Mouse (Mus musculus) erythroblast, adult 5-6 weeks (primary cell): Measurements from ENCODE around the gene Strn4. TPM values are rescaled to one million over a fixed set of nuclear protein-coding genes. Genes with fewer than 3 reads are reported as not detected.
A peak's percentile ranks its signal among the peaks of the same experiment; 100 is the strongest.

Source experiments
- ATAC-seq: replicated peaks from 2 replicates; pipeline ENCODE4 v1.8.0; 2016; ENCODE audit warnings: moderate number of reproducible peaks, mild to moderate bottlenecking, moderate TSS enrichment, inconsistent platforms; ENCODE audit not compliant: poor library complexity, low FRiP score, severe bottlenecking
- total RNA-seq, 2 experiments: library from RNA; stranded (forward) in 1 of 2; stranded (reverse) in 1 of 2; fragments of 150-400 nt in 1 of 2; fragments of 200-764, 138-1000 nt in 1 of 2; gene quantifications; 2 replicates each; pipeline versions ENCODE4 v1.2.3 to v1.2.4; 2015 to 2017; ENCODE audit warnings: low replicate concordance in 2 of 2

Strn4 gene
- total RNA-seq, 2 experiments from 2014 or later, result 21.5 to 34.3 TPM

DNA sequence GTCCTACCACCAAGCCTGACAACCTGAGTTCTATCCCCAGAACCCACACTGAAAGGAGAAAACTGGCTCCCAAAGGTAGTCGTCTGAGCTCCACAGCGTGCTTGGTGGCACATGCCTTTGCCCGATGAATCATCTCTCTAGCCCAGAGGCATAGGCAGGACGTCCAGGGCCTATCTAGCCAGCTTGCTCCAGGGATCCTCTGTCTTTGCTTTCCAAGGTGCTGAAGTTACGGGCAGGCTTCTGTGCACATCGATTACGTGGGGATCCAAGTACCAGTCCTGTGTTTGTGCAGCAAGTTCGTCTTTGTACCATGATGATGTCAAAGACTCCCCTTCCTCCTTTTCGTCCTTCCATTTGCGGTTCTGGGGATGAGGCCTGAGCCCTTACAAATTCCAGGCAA lies 55.9 kb downstream of the Strn4 start:
- no peak for ATAC-seq

- no peak for ATAC-seq
These were observed 56.8 kb downstream of the Strn4 start for GRCm38 (mm10) chr7:16872478-16872877.

DNA sequence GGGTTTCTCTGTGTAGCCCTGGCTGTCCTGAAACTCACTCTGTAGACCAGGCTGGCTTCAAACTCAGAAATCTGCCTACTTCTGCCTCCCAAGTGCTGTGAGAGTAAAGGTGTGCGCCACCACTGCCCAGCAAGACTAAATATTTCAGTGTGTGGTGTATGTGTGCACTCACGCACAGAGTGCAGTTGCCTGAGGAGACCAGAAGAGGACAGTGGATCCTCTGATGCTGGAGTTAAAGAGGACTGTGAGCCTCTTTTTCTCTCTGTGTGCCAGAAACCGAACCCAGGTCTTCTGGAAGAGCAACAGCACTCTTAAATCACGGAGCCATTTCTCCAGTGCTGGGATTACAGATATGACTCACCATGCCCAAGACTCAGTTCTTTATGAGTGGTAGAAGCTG lies 57.7 kb downstream of the Strn4 start:
- ATAC-seq, result no peak

GRCm38 (mm10) chr7:16874190-16874589 lies 58.5 kb downstream of the Strn4 start:
- peak; percentile 72 for ATAC-seq

GRCm38 (mm10) chr7:16874756-16875309 lies 59.1 kb downstream of the Strn4 start:
- peak; percentile 94 for ATAC-seq

DNA sequence AGATGAGACGGTGACA lies 59.4 kb downstream of the Strn4 start, which contains the start of gene Dact3:
Gene Dact3 (plus strand): TSS at position 8 of the 16 bp plus-strand sequence.
- ATAC-seq, result no peak

- ATAC-seq, result no peak
These were observed 59.6 kb downstream of the Strn4 start for GRCm38 (mm10) chr7:16875326-16875725.

GRCm38 (mm10) chr7:16876006-16876405 lies 60.3 kb downstream of the Strn4 start:
- no peak for ATAC-seq

GRCm38 (mm10) chr7:16876608-16877007 lies 60.9 kb downstream of the Strn4 start:
- ATAC-seq, result no peak

GRCm38 (mm10) chr7:16877717-16878116 lies 62.0 kb downstream of the Strn4 start:
- no peak for ATAC-seq

GRCm38 (mm10) chr7:16879796-16880547 lies 64.3 kb downstream of the Strn4 start:
- ATAC-seq, result no peak

DNA sequence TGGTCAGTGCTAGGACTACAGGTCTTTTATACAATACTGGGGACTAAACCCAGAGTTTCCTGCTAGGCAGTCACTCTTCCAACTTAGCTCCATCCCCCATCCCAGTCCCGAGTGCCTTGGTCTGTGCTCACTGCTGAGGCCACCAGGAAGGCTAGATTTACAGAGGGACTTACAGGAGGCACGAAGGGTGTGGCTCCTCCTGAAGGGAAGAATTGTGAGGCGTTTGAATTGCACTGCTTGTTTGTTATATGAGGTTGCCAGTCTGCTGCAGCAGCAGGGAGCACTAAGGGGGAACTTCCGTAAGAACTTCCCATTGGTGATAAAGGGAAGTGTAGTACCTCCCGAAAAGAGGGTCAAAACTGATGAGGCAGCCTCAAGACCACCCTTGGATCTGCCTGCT lies 64.9 kb downstream of the Strn4 start:
- no peak for ATAC-seq

DNA sequence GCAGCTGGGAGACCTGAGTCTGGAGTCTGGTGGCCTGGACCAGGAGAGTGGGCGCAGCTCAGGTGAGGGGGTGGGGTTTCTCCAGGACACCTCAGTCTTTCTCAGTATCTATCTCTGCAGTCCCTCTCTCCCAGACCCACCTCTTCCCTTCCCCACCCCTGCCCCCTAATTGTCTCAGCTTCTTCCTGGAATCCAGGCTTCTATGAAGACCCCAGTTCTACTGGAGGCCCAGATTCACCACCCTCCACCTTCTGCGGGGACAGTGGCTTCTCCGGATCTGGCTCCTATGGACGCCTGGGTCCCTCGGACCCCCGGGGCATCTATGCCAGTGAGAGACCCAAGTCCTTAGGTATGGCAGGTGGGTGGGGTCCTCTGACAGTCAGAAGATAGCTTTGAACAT lies 67.5 kb downstream of the Strn4 start:
- ATAC-seq, result no peak

DNA sequence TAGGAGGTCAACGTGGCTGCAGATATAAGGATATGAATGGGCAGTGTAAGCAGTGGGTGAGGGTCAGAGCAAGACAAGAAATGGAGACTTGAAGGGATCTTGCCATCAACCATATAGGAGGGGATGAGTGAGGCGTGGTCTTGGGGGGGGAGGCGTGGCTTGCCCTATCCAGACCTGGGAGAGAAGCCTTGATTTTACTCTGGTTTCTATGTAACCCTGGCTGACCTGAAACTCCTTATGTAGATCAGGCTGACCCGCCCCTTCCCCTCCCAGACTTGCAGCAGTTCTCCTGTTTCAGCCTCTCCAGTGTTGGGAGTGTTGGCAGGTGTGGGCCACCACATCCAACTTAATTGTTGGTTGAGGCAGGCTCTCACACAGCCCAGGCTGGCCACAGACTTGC lies 68.6 kb downstream of the Strn4 start:
- no peak for ATAC-seq

DNA sequence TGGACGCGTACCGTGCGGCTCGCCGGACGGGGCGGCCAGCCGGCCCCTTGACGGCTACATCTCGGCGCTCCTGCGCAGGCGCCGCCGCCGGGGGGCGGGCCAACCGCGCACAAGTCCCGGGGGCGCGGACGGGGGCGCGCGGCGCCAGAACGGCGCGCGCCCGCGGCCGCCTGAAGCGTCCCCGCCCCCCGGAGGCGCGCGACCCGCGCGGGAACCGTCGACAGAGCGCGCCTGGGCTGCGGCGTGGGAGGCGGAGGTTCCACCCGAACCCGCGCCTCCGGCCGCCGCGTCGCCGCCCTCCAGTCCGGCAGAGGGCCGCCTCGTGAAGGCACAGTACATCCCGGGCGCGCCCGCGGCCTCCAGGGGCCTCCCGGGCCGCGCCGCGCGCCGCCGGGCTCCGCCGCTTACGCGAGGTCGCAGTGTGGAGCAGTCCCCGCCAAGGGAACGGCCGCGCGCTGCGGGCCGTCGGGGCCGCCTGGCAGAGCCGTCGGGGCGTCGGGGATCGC lies 69.6 kb downstream of the Strn4 start:
- no peak for ATAC-seq

DNA sequence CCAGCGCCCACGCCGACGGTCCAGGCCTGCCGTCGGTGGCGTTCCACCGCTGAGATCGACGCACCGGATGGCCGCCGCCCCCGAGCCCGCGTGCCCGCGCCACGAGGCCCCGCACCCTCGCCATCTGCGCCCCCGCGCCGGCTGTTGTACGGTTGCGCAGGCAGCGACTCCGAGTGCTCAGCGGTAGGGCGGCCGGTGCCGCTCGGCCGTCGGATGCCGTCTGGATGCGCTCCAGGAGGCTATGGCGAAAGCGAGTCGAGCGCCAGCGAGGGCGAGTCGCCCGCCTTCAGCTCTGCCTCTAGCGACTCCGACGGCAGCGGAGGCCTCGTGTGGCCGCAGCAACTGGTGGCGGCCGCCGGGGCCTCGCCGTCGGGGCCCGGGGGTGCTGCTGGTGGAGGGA lies 70.2 kb downstream of the Strn4 start:
- no peak for ATAC-seq

Other genes with a start within 250 kb of the Strn4 start
- 0.38 and 0.84 TPM in 2 replicates for gene Arhgap35, start 200.9 kb upstream of the Strn4 start, total RNA-seq (2015; ENCODE audit: low replicate concordance)
- 0.84 and 1.8 TPM in 2 replicates for gene Arhgap35, start 200.9 kb upstream of the Strn4 start, total RNA-seq (2017; ENCODE audit: low replicate concordance)
- gene Ceacam15, start 140.2 kb upstream of the Strn4 start, total RNA-seq (2015; ENCODE audit: low replicate concordance), result not detected in 2 replicates
- 0.56 TPM in 1 of 2 replicates, not detected in the other for gene Ceacam15, start 140.2 kb upstream of the Strn4 start, total RNA-seq (2017; ENCODE audit: low replicate concordance)
- gene Ceacam9, start 94.0 kb upstream of the Strn4 start, total RNA-seq (2015; ENCODE audit: low replicate concordance), result not detected in 2 replicates
- not detected in 2 replicates for gene Ceacam9, start 94.0 kb upstream of the Strn4 start, total RNA-seq (2017; ENCODE audit: low replicate concordance)
- 46.5 and 57.5 TPM in 2 replicates for gene Ap2s1, start 77.5 kb upstream of the Strn4 start, total RNA-seq (2015; ENCODE audit: low replicate concordance)
- 19.8 and 25.9 TPM in 2 replicates for gene Ap2s1, start 77.5 kb upstream of the Strn4 start, total RNA-seq (2017; ENCODE audit: low replicate concordance)
- gene Slc1a5, start 34.5 kb upstream of the Strn4 start, total RNA-seq (2015; ENCODE audit: low replicate concordance), result 655 and 701 TPM in 2 replicates
- 713 and 810 TPM in 2 replicates for gene Slc1a5, start 34.5 kb upstream of the Strn4 start, total RNA-seq (2017; ENCODE audit: low replicate concordance)
- 2.5 and 4.2 TPM in 2 replicates for gene Fkrp, start 843 bp downstream of the Strn4 start, total RNA-seq (2015; ENCODE audit: low replicate concordance)
- gene Fkrp, start 843 bp downstream of the Strn4 start, total RNA-seq (2017; ENCODE audit: low replicate concordance), result 3.1 and 8.0 TPM in 2 replicates
- gene Prkd2, start 27.0 kb downstream of the Strn4 start, total RNA-seq (2015; ENCODE audit: low replicate concordance), result 4.6 and 18.8 TPM in 2 replicates
- gene Prkd2, start 27.0 kb downstream of the Strn4 start, total RNA-seq (2017; ENCODE audit: low replicate concordance), result 2.5 and 5.1 TPM in 2 replicates
- not detected in 2 replicates for gene Dact3, start 59.4 kb downstream of the Strn4 start, total RNA-seq (2015; ENCODE audit: low replicate concordance)
- gene Dact3, start 59.4 kb downstream of the Strn4 start, total RNA-seq (2017; ENCODE audit: low replicate concordance), result not detected in 2 replicates
- not detected in 2 replicates for gene Gng8, start 75.9 kb downstream of the Strn4 start, total RNA-seq (2015; ENCODE audit: low replicate concordance)
- gene Gng8, start 75.9 kb downstream of the Strn4 start, total RNA-seq (2017; ENCODE audit: low replicate concordance), result not detected in 2 replicates
- gene Ptgir, start 90.6 kb downstream of the Strn4 start, total RNA-seq (2015; ENCODE audit: low replicate concordance), result 1.3 and 6.7 TPM in 2 replicates
- 1.5 and 1.8 TPM in 2 replicates for gene Ptgir, start 90.6 kb downstream of the Strn4 start, total RNA-seq (2017; ENCODE audit: low replicate concordance)
- gene Calm3, start 108.2 kb downstream of the Strn4 start, total RNA-seq (2015; ENCODE audit: low replicate concordance), result 41.1 and 44.1 TPM in 2 replicates
- 157 and 162 TPM in 2 replicates for gene Calm3, start 108.2 kb downstream of the Strn4 start, total RNA-seq (2017; ENCODE audit: low replicate concordance)
- not detected in 2 replicates for gene Pnmal2, start 128.8 kb downstream of the Strn4 start, total RNA-seq (2015; ENCODE audit: low replicate concordance)
- gene Pnmal2, start 128.8 kb downstream of the Strn4 start, total RNA-seq (2017; ENCODE audit: low replicate concordance), result not detected in 2 replicates
- gene Pnmal1, start 143.8 kb downstream of the Strn4 start, total RNA-seq (2015; ENCODE audit: low replicate concordance), result not detected in 2 replicates
- gene Pnmal1, start 143.8 kb downstream of the Strn4 start, total RNA-seq (2017; ENCODE audit: low replicate concordance), result not detected in 2 replicates
- gene Gm42372, start 167.2 kb downstream of the Strn4 start, total RNA-seq (2015; ENCODE audit: low replicate concordance), result not detected in 2 replicates
- gene Gm42372, start 167.2 kb downstream of the Strn4 start, total RNA-seq (2017; ENCODE audit: low replicate concordance), result 0.28 TPM in 1 of 2 replicates, not detected in the other
- gene Ccdc8, start 176.8 kb downstream of the Strn4 start, total RNA-seq (2015; ENCODE audit: low replicate concordance), result 0.19 TPM in 1 of 2 replicates, not detected in the other
- gene Ccdc8, start 176.8 kb downstream of the Strn4 start, total RNA-seq (2017; ENCODE audit: low replicate concordance), result 0.14 and 1.0 TPM in 2 replicates
- gene Ppp5c, start 212.0 kb downstream of the Strn4 start, total RNA-seq (2015; ENCODE audit: low replicate concordance), result 14.0 and 21.3 TPM in 2 replicates
- 10.6 and 18.9 TPM in 2 replicates for gene Ppp5c, start 212.0 kb downstream of the Strn4 start, total RNA-seq (2017; ENCODE audit: low replicate concordance)
- 0.42 and 0.58 TPM in 2 replicates for gene Hif3a, start 246.5 kb downstream of the Strn4 start, total RNA-seq (2015; ENCODE audit: low replicate concordance)
- gene Hif3a, start 246.5 kb downstream of the Strn4 start, total RNA-seq (2017; ENCODE audit: low replicate concordance), result 0.17 TPM in 1 of 2 replicates, not detected in the other